Mouse (Mus musculus): ENCODE data around the gene Fxyd6.

DNA sequence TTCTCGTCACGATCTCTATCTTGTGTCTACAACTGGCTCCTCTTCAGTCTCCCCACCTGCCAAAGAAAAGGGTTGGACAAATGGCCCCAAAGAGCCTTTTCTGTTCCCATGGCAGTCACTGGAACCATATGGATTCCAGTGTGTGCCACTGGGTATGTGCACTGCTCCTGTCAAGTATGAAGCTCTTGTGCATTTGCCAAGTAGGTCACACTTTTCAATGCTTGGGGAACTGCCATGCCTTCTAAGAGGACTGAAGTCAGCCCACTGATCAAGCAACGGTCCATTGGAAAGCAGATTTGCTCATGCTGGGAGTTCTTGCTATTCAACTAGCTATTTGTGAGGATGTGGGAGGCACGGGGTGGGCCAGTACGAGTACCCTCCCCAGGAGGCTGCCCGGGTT is 48.5 kb upstream of the Fxyd6 start:
- TF ChIP-seq GATA1 (IDR thresholded peaks at IDR 0.05; ENCODE audit: low read length) (no peak), TAL1 (IDR thresholded peaks at IDR 0.05; ENCODE audit: low read length) (no peak)
